Mouse (Mus musculus): Measurements from ENCODE around the gene Sned1.

- TF ChIP-seq POLR2A (IDR thresholded peaks at IDR 0.05; ENCODE audit: extremely low read depth, insufficient read depth, low read length) = no peak
- no peak for TF ChIP-seq CTCF (IDR thresholded peaks at IDR 0.05; ENCODE audit: extremely low read depth, insufficient read depth, low read length)
Observed at GRCm38 (mm10) chr1:93225226-93225625, 10.4 kb upstream of the Sned1 start.

All from cortical plate, adult 2 months (tissue).